Mouse (Mus musculus): ENCODE measurements around the gene Pole3. TPM values are rescaled to one million over a fixed set of nuclear protein-coding genes. Genes with fewer than 3 reads are reported as not detected.
"Not testable (repeated sequence)": the region's sequence is repeated elsewhere in the genome, so short reads cannot be mapped to it uniquely, and the experiment has no call there.

Pole3 gene
- total RNA-seq, 2 experiments from 2014 or later, result 23.4 to 24.4 TPM

DNA sequence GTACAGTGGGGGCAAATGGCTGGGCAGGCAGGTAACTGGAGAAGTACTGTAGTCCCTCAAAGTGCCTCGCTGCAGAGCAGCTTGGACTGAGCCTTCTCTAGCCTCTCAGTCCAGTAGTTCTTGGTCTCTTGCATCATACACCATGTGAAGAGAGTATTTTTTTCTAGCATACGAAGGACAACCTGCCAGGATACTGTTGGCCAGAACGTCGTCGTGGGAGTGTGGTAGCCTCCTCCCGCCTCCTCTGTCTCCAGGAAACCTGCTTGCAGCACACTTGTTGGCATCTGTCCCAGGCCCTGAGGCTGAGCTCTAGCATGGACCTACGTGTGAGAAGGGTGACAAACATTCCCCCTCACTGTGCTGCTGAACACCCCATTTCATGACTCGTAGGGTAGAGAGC is 28.1 kb downstream of the Pole3 start:
- DNase-seq, result peak; percentile 45 to 51
- intact Hi-C loops (cut with DNase I), result no loop called here

DNA sequence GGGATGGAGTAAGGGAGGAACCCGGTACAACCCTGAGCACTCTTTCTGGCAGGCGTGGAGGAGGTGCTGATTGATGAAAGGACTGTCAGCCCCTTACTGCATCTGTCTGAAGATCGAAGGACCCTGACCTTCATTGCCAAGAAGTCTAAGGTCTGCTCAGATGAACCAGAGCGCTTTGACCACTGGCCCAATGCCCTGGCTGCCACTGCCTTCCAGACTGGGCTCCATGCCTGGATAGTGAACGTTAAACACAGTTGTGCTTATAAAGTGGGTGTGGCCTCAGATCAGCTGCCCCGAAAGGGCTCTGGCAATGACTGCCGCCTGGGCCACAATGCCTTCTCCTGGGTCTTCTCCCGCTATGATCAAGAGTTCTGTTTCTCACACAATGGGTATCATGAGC is 28.9 kb downstream of the Pole3 start:
- intact Hi-C loops (cut with DNase I), result no loop called here

DNA sequence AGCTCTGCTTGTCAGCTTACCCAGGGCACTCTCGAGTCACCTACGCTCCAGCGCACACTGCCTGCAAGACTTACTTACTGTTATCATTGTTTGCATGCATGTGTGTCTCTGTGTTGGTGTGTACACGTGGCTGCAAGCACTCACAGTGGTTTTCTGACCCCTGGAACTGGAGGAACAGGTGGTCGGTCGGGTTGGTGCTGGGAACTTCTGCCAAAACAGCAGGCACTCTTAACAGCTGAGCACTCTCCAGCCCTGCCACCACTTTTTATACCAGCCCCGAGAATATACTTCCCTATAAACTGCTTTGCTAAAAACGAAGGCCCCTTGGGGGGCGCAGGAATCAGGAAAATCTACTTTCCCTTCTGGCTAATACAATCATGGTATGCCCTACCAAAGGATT is 30.6 kb downstream of the Pole3 start:
- DNase-seq, result no peak
- intact Hi-C loops (cut with DNase I), result no loop called here

More for the DNA sequence above, 28.9 kb downstream of the Pole3 start:
- peak; percentile 84 to 85 for DNase-seq

DNA sequence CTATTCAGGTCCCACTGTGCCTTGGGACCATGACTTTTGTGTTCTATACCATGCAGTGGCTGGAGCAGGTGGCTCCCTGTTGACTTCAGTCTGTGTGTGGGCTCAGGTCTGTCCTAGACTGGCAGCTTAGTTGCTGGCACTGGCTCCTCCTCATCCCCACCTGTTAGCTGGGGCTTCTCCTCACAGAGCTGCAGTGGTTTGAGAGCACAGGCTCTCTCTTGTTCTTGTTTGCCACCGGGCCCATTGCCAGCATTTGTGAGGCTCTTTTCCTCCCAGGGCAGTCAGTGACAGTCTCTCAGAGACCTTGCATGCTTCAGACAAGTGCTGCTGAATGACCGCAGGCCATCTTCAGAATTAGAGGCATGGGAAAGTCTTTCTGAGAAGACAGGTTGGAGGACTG is 32.2 kb downstream of the Pole3 start:
- DNase-seq, result no peak
- intact Hi-C loops (cut with DNase I), result no loop called here

DNA sequence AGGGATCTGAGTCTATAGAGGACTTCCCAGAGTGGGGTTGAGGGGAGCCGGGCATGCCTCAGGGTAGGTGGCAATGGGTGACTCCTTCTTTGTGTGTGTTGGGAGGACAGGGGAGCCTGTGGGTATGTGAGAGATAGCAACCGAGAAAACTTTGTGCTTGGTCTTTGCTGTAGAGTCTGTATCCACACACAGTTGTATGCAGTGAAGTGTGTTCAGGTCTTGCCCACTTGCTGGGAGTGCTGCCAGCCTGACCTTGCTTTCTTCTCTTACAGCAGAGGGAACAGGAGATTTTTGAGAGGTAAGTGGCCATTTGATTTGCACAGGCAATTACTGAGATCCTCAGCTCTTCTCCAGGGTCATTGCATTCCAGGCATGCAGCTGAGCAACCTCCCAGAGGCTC is 37.0 kb downstream of the Pole3 start:
- intact Hi-C loops (cut with DNase I), result no loop called here
- no peak for DNase-seq

DNA sequence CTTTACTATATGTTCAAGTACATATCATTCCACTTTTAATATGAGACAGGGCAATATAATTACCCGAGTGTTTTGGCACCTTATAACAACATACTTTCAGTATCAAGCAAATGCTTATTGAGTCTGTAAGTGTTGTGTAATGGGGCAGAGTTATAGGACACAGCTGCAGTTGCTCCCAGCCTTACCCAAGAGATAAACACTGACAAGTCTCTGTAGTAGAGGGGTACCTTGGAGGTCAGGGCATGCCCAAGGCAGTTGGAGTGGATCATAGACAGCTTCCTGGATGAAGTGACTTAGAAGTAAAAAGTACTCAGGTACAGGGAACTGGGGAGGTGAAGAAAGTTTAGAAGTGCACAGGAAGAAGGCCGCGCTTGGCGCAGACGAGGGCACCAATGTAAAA is 37.7 kb downstream of the Pole3 start:
- DNase-seq, result no peak

DNA sequence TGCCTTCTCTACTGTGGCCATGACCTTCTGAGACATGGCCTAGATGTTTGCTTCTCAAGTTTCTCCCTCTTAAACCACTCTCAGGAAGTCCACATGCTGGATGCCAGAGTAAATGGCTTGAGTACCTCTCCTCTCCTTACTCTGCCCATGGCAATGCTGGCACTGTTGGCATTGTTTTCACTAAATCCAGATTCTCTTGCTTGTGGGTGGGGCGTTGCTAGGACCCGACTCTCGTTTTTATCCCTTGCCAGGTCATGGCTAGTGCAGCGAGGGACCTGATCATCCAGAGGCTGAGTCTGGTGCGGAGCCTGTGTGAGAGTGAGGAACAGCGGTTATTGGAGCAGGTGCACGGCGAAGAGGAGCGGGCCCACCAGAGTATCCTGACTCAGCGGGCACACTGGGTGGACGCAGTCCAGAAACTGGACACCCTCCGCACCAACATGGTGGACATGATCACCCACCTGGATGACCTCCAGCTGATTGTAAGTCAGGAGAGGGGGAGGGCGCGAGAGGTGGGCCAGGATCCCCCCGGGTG is 38.6 kb downstream of the Pole3 start:
- DNase-seq, result no peak
- intact Hi-C loops (cut with DNase I), result no loop called here

More for the DNA sequence above, 37.7 kb downstream of the Pole3 start:
- intact Hi-C loops (cut with DNase I), result no loop called here

DNA sequence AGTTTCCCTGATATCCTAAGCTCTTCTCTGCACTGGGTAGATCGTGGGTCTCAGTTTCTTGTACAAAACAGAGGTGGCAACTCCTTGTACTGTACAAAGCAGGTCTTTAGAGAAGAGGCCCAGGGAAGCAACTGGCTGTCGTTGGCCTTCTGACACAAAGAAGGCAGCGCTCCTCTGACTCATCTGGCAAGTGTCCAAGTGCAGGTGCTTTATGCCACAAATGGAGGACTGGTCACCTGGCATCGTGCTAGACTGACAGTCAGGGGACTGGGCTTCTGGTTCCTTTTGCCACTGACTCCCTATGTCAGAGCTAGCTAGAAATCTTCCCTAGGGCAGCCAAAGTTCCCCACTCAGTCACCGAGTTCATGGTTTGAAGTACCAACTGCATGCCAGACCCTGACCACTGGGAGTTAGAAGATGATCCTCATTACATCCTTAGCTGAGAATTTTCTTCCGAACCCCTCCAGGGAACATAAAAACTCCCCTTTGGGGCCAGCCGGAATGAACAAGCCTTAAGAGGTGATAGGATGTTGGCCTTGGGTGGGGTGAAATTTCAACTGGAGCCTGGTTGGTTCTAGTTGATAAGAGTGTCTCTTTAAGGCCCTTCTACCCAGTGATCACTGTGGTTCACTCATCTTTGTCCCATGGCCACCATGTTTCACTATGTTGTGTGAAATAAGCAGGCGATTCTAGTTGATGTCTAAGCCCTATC is 39.3 kb downstream of the Pole3 start:
- DNase-seq, result no peak
- intact Hi-C loops (cut with DNase I), result no loop called here

DNA sequence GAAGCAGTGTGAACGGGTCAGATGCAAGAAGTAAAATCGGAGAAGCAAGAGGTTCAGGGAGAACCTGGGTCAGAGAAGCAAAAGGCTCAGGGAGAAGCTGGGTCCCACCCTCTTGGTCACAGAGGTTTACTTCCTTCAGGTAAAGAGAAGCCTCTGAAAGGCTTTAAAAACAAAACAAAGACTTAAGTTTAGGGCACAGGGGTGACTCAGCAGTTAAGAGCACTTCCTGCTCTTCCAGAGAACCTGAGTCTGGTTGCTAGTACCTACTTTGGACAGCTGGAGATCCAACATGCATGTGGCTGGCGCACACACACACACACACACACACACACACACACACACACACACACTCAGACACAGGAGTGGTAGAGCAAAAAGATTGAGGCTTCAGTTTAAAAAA is 39.9 kb downstream of the Pole3 start:
- DNase-seq, result no peak
- intact Hi-C loops (cut with DNase I), result no loop called here

DNA sequence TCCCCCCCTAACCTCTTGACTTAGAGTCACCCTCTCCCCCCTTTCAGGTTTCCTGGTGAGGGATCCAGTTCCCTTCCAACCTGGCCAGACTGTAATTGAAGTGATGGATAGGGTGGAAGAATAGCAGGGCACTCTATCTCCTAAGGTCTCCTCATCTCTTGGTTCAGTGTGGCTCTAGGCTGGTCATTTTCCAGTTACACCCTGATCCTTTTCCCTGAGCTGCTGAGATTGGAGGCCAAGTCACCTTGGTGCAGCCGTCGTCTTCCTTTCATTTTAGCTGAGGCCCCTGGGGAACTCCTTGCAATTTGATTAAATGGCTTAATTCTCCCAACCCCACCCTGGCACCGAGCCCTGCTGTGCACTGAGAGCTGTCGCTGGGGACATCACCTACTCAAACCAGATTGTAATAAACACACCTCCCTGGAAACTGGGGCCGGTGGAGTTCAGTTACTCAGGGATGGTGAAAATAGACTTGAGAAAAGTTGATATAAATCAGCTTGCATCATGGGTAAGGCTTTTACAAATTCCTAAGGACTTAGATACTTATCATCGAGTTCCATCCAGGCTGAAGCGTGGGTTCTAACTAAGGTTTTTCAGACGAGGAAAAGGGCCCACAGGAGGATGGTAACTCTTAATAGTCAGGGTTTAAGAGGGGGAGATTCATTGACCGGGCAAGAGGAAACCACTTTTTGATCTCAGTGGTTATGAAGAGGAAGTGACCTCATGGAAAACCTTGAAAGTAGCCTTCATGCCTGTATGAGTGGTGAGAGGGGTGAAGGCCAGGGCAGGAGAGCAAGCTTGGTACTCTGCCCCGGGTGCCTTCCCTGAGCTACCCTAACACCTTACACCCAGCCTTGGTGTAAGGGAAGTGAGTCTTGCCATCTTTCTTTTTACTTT is 43.9 kb downstream of the Pole3 start:
- intact Hi-C loops (cut with DNase I), result no loop called here
- DNase-seq, result no peak

DNA sequence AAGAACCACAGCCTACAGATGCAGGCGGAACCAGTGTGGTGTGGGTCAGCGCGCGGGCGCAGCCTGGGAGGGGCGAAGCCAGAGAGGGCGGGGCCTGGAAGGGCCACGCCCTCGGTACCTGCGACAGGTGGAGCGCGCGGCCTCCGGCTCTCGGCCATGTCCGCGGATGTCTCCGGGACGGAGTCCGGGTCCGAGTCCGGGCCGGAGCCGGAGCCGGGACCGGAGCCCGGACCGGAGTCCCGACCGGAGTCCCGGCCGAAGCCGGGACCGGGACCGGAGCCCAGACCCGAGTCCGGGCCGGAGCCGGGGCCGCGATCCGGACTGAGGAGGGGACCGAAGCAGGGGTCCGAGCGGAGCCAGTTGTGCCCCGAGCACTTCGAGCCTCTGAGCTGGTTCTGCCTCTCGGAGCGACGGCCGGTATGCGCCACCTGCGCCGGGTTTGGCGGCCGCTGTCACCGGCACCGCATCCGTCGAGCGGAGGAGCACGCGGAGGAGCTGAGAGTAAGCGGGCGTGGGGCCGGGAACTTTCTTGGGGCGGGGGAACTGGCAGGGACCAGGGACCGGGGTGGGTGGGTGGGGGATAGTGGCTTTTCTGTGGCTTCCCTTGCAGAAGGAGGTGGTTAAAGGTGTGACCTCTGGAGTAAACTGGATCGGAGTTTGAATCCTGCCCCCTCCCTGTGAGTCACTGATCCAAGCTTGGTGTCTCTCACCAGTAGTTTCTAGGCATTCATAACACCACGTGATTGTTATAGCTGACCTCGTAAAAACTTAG is 44.7 kb downstream of the Pole3 start, which contains the start of gene Bspry:
Gene Bspry (plus strand): TSS at position 117 of the 772 bp plus-strand sequence.
- peak in 1 of 2 experiments; percentile 27 for DNase-seq
- intact Hi-C loops (cut with DNase I), result no loop called here

DNA sequence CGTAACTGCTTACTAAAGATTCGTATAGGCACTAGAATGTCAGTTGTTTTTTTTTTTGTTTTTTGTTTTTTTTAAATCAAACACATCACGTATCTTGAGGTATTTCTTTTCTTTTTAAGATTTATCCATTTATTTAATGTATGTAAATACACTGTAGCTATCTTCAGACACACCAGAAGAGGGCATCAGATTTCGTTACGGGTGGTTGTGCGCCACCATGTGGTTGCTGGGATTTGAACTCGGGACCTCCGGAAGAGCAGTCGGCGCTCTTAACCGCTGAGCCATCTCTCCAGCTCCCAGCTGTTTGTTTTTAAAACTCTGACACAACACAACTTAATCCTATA is 45.3 kb downstream of the Pole3 start:
- intact Hi-C loops (cut with DNase I); DNase-seq: not testable (repeated sequence)

DNA sequence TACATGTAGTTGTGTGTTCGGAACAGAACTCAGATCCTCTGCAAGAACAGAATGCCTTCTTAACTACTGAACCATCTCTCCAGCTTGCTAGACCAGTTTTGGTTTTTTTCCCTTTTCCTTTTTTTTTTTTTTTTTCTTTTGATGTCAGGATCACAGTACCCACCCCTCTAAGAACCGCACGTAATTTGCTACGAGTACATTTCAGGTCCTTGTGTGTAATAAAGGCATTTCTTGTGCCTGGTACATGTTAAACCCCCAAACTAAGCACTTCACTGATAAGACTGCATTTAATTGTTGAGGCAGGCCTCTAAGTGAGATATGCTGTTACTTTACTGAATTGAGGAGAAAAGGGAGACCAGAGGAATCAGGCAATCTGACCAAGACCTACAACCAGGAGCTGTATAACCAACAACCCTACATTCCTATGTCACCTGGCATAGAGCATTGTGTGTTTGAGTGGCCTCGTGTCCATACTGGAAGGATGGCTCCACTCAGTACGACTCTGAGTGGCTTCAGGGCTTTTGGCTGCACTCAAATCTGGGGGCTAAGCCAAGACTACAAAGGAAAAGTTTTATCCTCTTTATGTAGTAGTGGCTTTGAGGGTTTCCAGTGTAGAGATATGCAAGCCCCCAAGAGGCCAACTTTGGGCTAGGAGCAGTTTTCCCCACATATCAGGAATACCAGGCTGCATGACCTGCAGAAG is 47.2 kb downstream of the Pole3 start:
- intact Hi-C loops (cut with DNase I), result no loop called here

DNA sequence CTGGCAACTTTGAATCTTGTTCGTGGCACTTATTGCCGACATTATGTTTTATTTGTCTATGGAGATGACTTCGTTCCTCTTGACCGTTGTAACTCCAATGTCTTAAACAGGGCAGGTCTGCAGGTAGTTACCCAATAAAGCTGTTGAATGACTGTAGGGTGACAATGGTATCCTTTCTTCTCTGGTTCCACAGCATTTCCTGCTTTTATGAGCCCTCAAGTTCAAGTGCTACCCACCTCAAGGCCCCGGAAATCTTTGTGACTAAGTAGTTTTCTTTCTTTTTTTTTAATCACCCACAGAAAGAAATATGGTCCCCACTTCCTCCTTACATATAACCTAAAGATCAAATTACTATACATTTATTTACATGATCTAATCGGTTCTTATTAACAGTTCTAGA is 49.1 kb downstream of the Pole3 start:
- intact Hi-C loops (cut with DNase I), result no loop called here

More for the DNA sequence above, 47.2 kb downstream of the Pole3 start:
- DNase-seq, result no peak

DNA sequence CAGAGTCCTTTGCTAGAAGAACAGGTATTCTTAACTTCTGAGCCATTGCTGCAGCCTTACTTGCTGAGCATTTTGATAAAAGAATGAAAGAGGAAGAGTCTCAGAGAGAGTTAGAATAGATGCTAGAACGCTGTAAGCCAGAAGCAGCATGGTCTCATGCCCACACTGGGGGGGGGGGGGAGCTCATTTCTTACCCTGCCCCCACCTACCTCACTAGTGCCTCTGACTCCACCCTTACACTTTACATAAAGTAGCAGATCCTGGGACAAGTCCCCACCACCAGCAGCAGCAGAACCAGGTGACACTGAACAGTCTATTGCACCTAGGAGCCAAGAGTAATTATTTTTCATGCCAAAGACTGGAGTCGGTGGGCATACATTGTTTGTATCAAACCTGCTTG is 49.7 kb downstream of the Pole3 start:
- intact Hi-C loops (cut with DNase I), result no loop called here
- DNase-seq, result no peak

More for the DNA sequence above, 49.1 kb downstream of the Pole3 start:
- DNase-seq, result no peak

Other genes with a start within 250 kb of the Pole3 start
- 10 to 100 TPM; 25.5 to 25.8 TPM for gene Fkbp15, start 164.5 kb downstream of the Pole3 start, total RNA-seq (2021)
- gene Slc31a1, start 164.3 kb downstream of the Pole3 start, total RNA-seq (2021), result 10 to 100 TPM; 31.3 to 31.8 TPM
- gene Cdc26, start 116.4 kb downstream of the Pole3 start, total RNA-seq (2021), result 10 to 100 TPM; 47.3 to 58.5 TPM
- gene Prpf4, start 116.3 kb downstream of the Pole3 start, total RNA-seq (2021), result 10 to 100 TPM; 10.9 to 11.5 TPM
- not detected for gene Rnf183, start 89.8 kb downstream of the Pole3 start, total RNA-seq (2021)
- gene Wdr31, start 54.2 kb downstream of the Pole3 start, total RNA-seq (2021), result 1 to 10 TPM in 1 of 2 experiments, under 1 TPM in 1; 0.89 to 1.0 TPM
- under 1 TPM in 1 of 2 experiments, not detected in 1; 0.19 TPM for gene Bspry, start 45.0 kb downstream of the Pole3 start, total RNA-seq (2021)
- 1 to 10 TPM; 6.1 to 6.4 TPM for gene Hdhd3, start 21.6 kb downstream of the Pole3 start, total RNA-seq (2021)
- gene Alad, start 5.2 kb downstream of the Pole3 start, total RNA-seq (2021), result 10 to 100 TPM; 61.1 to 65.2 TPM
- under 1 TPM; 0.22 to 0.34 TPM for gene 4933430I17Rik, start 301 bp upstream of the Pole3 start, total RNA-seq (2021)
- gene Rgs3, start 34.8 kb upstream of the Pole3 start, total RNA-seq (2021), result 10 to 100 TPM; 51.1 to 60.0 TPM

Data from heart, postnatal 10 days (tissue).